15 mouse cellular contexts compared by ENCODE assay signal in genomic region chr4:138035435-138036120, GRCm38 (mm10).
"Had no signal": no experiment of that assay in that cellular context is flagged by ENCODE, and none has a peak within 500 bp of the region (broad histone marks: within the 10 kb centered on the region; RNA-seq: fewer than 3 reads in every experiment).

No protein-coding gene starts in this region.

- H3K9me3 ChIP-seq: limb, embryonic 12.5 days; liver, embryonic 13.5 days; lung, embryonic 15.5 days; midbrain, embryonic 13.5 days; neural tube, embryonic 15.5 days had no signal

- ATAC-seq: liver, postnatal 0 days; midbrain, embryonic 13.5 days had no signal

- H3K4me3 ChIP-seq: limb, embryonic 12.5 days; liver, embryonic 13.5 days; lung, embryonic 15.5 days; midbrain, embryonic 13.5 days; myocyte; neural tube, embryonic 15.5 days had no signal

- H3K4me2 ChIP-seq: limb, embryonic 12.5 days; liver, embryonic 13.5 days; lung, embryonic 15.5 days; midbrain, embryonic 13.5 days; neural tube, embryonic 15.5 days had no signal

- H3K9ac ChIP-seq: limb, embryonic 12.5 days; liver, embryonic 13.5 days; liver, postnatal 0 days; lung, embryonic 15.5 days; midbrain, embryonic 13.5 days; neural tube, embryonic 15.5 days had no signal

- DNase-seq: kidney, postnatal 10 days; kidney, postnatal 4 days; liver; liver, embryonic 13.5 days; liver, postnatal 0 days; lung, postnatal 14 days; spleen, adult 18-20 months; thymus, adult 2 months; thymus, postnatal 25 days had no signal

- H3K27me3 ChIP-seq: limb, embryonic 12.5 days; liver, embryonic 13.5 days; lung, embryonic 15.5 days; midbrain, embryonic 13.5 days; neural tube, embryonic 15.5 days had no signal

- H3K27ac ChIP-seq: liver, embryonic 13.5 days; lung, embryonic 15.5 days; macrophage had no signal
